Mouse (Mus musculus) lung, embryonic 16.5 days (tissue): Measurements from ENCODE around the gene Zfp146. TPM values are rescaled to one million over a fixed set of nuclear protein-coding genes. Genes with fewer than 3 reads are reported as not detected.
"Not testable (repeated sequence)": the region's sequence is repeated elsewhere in the genome, so short reads cannot be mapped to it uniquely, and the experiment has no call there.

ENCODE experiments used
- ATAC-seq: fragments of 200-750 bp; cut with Nextera tagmentation; 2 replicates; pipeline ENCODE4 v1.8.0; 2017; ENCODE audit warnings: low read depth, mild to moderate bottlenecking, moderate library complexity
- H3K27ac ChIP-seq: fragments of 300-500 bp; sonication (generic); 2 replicates; pipeline ENCODE4 v1.5.1; 2014; ENCODE audit warnings: mild to moderate bottlenecking, control low read depth, low read length
- H3K27me3 ChIP-seq: fragments of 300-500 bp; sonication (generic); 2 replicates; pipeline ENCODE4 v1.6.1; 2014; ENCODE audit warnings: low read depth, low read length, mixed read lengths; ENCODE audit not compliant: control insufficient read depth, insufficient read depth
- H3K36me3 ChIP-seq: fragments of 300-500 bp; sonication (generic); 2 replicates; pipeline ENCODE4 v1.6.1; 2014; ENCODE audit warnings: low read length; ENCODE audit not compliant: control insufficient read depth, insufficient read depth
- H3K4me1 ChIP-seq: fragments of 300-500 bp; sonication (generic); replicated peaks from 2 replicates; pipeline ENCODE4 v1.6.1; 2014; ENCODE audit warnings: low read length, mixed read lengths; ENCODE audit not compliant: control insufficient read depth, insufficient read depth
- H3K4me2 ChIP-seq: fragments of 300-500 bp; sonication (generic); 2 replicates; pipeline ENCODE4 v1.6.1; 2014; ENCODE audit warnings: low read depth, low read length, control low read depth
- H3K4me3 ChIP-seq: fragments of 300-500 bp; sonication (generic); 2 replicates; pipeline ENCODE4 v1.5.1; 2014; ENCODE audit warnings: mild to moderate bottlenecking, low read length, control low read depth
- H3K9ac ChIP-seq: fragments of 300-500 bp; sonication (generic); 2 replicates; pipeline ENCODE4 v1.6.1; 2014; ENCODE audit warnings: low read length, control low read depth
- H3K9me3 ChIP-seq: fragments of 300-500 bp; sonication (generic); 2 replicates; pipeline ENCODE4 v1.6.1; 2016; ENCODE audit warnings: low read length; ENCODE audit not compliant: control insufficient read depth
- WGBS: fragments of 180-500 bp; shearing (Covaris S2); extraction: QIAGEN DNeasy Blood & Tissue Kit; methylation state at CpG from one replicate; pipeline ENCODE4 v1.1.7; 2014; 5-methylcytosine and 5-hydroxymethylcytosine counted together
- polyA plus RNA-seq: library from polyadenylated mRNA; unstranded; fragments of >200 nt; fragmentation: Nextera tagmentation; extraction: Ambion mirVana; gene quantifications from 2 replicates; pipeline ENCODE4 v1.2.1, GENCODE M21; 2015

Gene Zfp146
- 13.7 and 14.8 TPM in 2 replicates for polyA plus RNA-seq

- peaks cover 8% of the 10 kb centered on the region; the same call in 1 of the 2 replicates for H3K4me1 ChIP-seq
- ATAC-seq = peak; percentile 98
- peak within 1 kb of the TSS; percentile 90 for H3K27ac ChIP-seq
- peak within 1 kb of the TSS; percentile 92 for H3K9ac ChIP-seq
- H3K36me3 ChIP-seq = peaks cover 24% of the 10 kb centered on the region
- WGBS = under 1% methylated on average over 36 of the region's 36 CpGs
- H3K4me3 ChIP-seq = peak within 1 kb of the TSS; percentile 78
- no peaks in the 10 kb centered on the region for H3K27me3 ChIP-seq
- H3K9me3 ChIP-seq = peaks cover 24% of the 10 kb centered on the region
- H3K4me2 ChIP-seq = peak within 1 kb of the TSS; percentile 87
These were observed at the start of gene Zfp146 for GRCm38 (mm10) chr7:30169583-30170282. Gene Zfp146 (minus strand): TSS chr7:30169750.

- Histone ChIP-seq H3K4me1 (peaks cover 9% of the 10 kb centered on the region), H3K4me2 (no peak overlapping the region), H3K27me3 (no peaks in the 10 kb centered on the region), H3K9ac (no peak overlapping the region), H3K9me3 (no peaks in the 10 kb centered on the region), H3K4me3 (no peak overlapping the region), H3K27ac (no peak overlapping the region), H3K36me3 (no peaks in the 10 kb centered on the region)
- 69% methylated on average over 2 of the region's 2 CpGs for WGBS
- ATAC-seq = no peak
These were observed 47.7 kb upstream of the Zfp146 start for GRCm38 (mm10) chr7:30217277-30217676.

- peak overlapping the region; percentile 53 for H3K4me2 ChIP-seq
- H3K4me1 ChIP-seq = peaks cover 9% of the 10 kb centered on the region
- peak overlapping the region; percentile 57 for H3K9ac ChIP-seq
- peak; percentile 81 for ATAC-seq
- peak overlapping the region; percentile 29 for H3K4me3 ChIP-seq
- H3K27me3 ChIP-seq = no peaks in the 10 kb centered on the region
- H3K36me3 ChIP-seq = no peaks in the 10 kb centered on the region
- H3K27ac ChIP-seq = no peak overlapping the region
- 2% methylated on average over 15 of the region's 16 CpGs for WGBS
- no peaks in the 10 kb centered on the region for H3K9me3 ChIP-seq
These were observed 47.2 kb upstream of the Zfp146 start for GRCm38 (mm10) chr7:30216723-30217151.

DNA sequence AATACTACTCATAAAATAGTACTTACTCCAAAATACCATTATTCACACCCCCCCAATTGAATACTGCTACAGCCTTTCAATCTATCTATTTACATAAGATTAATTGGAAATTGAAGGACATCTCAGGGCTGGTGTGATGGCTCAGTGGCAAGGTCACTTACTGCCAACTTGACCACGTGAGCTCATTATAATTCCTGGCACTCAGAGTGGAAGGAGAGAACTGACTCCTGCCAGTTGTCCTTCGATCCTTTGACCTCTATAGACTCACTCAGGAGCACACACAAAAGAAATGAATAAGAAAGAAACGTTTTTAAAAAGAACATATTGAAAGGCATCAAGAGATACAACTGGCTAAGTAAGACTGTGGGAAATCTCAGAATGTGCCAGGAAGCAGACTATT, 46.3 kb upstream of the Zfp146 start:
- Histone ChIP-seq H3K9me3 (no peaks in the 10 kb centered on the region), H3K27ac (no peak overlapping the region), H3K27me3 (no peaks in the 10 kb centered on the region), H3K4me3 (no peak overlapping the region), H3K9ac (no peak overlapping the region), H3K36me3 (no peaks in the 10 kb centered on the region), H3K4me1 (peaks cover 9% of the 10 kb centered on the region), H3K4me2 (no peak overlapping the region)
- no peak for ATAC-seq
- 86% methylated on average over 3 of the region's 3 CpGs for WGBS

GRCm38 (mm10) chr7:30213881-30214280, 44.3 kb upstream of the Zfp146 start:
- no peak for ATAC-seq
- H3K9me3 ChIP-seq = no peaks in the 10 kb centered on the region
- no peaks in the 10 kb centered on the region for H3K4me1 ChIP-seq
- H3K27me3 ChIP-seq = no peaks in the 10 kb centered on the region
- H3K9ac ChIP-seq = no peak overlapping the region
- 77% methylated on average over 3 of the region's 3 CpGs for WGBS
- H3K4me2 ChIP-seq = no peak overlapping the region
- H3K36me3 ChIP-seq = no peaks in the 10 kb centered on the region
- H3K27ac ChIP-seq = no peak overlapping the region
- no peak overlapping the region for H3K4me3 ChIP-seq

DNA sequence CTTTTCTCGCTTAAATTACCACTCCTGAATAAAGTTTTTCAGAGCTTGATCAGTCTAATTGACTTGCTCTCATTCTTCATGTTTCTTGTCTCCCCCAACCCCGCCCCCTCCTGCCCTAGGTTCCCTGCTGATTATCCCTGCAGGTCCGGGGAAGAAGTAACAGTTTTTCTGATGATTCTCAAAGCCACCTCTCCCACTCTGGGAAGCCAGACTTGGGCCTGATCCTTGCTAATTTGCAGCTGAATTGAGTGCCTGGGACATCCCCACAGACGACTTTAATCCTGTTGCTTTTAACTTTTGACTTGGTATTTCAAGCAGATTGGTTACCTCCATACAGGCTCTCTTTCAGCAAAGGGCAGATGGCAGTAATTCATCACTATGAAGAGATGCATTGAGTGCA, 41.5 kb upstream of the Zfp146 start:
- H3K9me3 ChIP-seq = no peaks in the 10 kb centered on the region
- no peaks in the 10 kb centered on the region for H3K36me3 ChIP-seq
- 21% methylated on average over 4 of the region's 4 CpGs for WGBS
- no peak for ATAC-seq
- H3K4me3 ChIP-seq = no peak overlapping the region
- no peak overlapping the region for H3K27ac ChIP-seq
- no peak overlapping the region for H3K4me2 ChIP-seq
- H3K27me3 ChIP-seq = no peaks in the 10 kb centered on the region
- H3K4me1 ChIP-seq = no peaks in the 10 kb centered on the region
- no peak overlapping the region for H3K9ac ChIP-seq

- H3K4me2 ChIP-seq, H3K27me3 ChIP-seq, H3K9ac ChIP-seq, H3K36me3 ChIP-seq, H3K4me1 ChIP-seq, H3K9me3 ChIP-seq, H3K27ac ChIP-seq, H3K4me3 ChIP-seq, ATAC-seq: not testable (repeated sequence)
- WGBS = 53% methylated on average over 5 of the region's 5 CpGs
These were observed 36.8 kb upstream of the Zfp146 start for GRCm38 (mm10) chr7:30206364-30206763.

GRCm38 (mm10) chr7:30205383-30205782, 35.8 kb upstream of the Zfp146 start:
- H3K4me1 ChIP-seq = no peaks in the 10 kb centered on the region
- H3K4me2 ChIP-seq = no peak overlapping the region
- H3K9me3 ChIP-seq = no peaks in the 10 kb centered on the region
- no peaks in the 10 kb centered on the region for H3K27me3 ChIP-seq
- no peak overlapping the region for H3K27ac ChIP-seq
- ATAC-seq = no peak
- no peak overlapping the region for H3K4me3 ChIP-seq
- no peak overlapping the region for H3K9ac ChIP-seq
- no peaks in the 10 kb centered on the region for H3K36me3 ChIP-seq
- 6% methylated on average over 2 of the region's 2 CpGs for WGBS

- Histone ChIP-seq H3K9ac (no peak overlapping the region), H3K4me1 (no peaks in the 10 kb centered on the region), H3K4me3 (no peak overlapping the region), H3K27me3 (no peaks in the 10 kb centered on the region), H3K36me3 (no peaks in the 10 kb centered on the region), H3K27ac (no peak overlapping the region), H3K9me3 (no peaks in the 10 kb centered on the region), H3K4me2 (0 out of 2 replicates have a peak overlapping the region, but pooled peaks have one; percentile 12)
- ATAC-seq = no peak
- WGBS = 24% methylated on average over 8 of the region's 8 CpGs
These were observed 34.8 kb upstream of the Zfp146 start for GRCm38 (mm10) chr7:30204380-30204779.
